Mouse (Mus musculus) gonadal fat pad, adult 2 months (tissue): ENCODE measurements around the gene Nmb. TPM values are rescaled to one million over a fixed set of nuclear protein-coding genes. Genes with fewer than 3 reads are reported as not detected.

ENCODE experiments used
- DNase-seq: peaks from one replicate; pipeline ENCODE4 v3.0.0-alpha.2; 2012; ENCODE audit warnings: low read depth
- polyA plus RNA-seq: library from polyadenylated mRNA; depleted of rRNA; stranded (reverse); fragments of >200 nt; gene quantifications from 2 replicates; pipeline ENCODE4 v1.2.3, GENCODE M21; 2012

The Nmb gene
- polyA plus RNA-seq, 1 experiment: 12.2 TPM

DNA sequence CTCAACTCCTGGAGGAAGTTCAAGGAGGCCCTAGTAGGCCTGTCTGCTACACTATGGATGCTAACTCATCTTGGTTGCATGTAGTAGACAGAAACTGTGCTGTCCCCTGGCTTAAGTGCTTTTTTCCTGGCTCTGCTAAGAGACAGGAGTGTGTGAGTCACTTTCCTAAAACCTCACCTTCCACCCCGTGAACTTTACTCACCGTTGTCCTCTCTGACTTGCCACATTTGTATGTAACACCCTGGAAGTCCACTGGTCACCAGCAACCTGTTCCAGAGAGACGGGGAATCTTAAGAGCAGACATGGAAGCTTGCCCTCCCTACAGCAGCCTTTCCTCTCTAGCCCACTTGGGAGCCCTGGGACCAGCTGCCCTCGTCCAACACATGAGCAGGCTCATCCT lies 7.2 kb downstream of the Nmb start:
- DNase-seq: no peak

- DNase-seq: no peak
These were observed 7.7 kb downstream of the Nmb start for GRCm38 (mm10) chr7:80897134-80897533.

GRCm38 (mm10) chr7:80894815-80895519 lies 9.9 kb downstream of the Nmb start:
- no peak for DNase-seq

- no peak for DNase-seq
These were observed 10.7 kb downstream of the Nmb start for GRCm38 (mm10) chr7:80894196-80894595.

DNA sequence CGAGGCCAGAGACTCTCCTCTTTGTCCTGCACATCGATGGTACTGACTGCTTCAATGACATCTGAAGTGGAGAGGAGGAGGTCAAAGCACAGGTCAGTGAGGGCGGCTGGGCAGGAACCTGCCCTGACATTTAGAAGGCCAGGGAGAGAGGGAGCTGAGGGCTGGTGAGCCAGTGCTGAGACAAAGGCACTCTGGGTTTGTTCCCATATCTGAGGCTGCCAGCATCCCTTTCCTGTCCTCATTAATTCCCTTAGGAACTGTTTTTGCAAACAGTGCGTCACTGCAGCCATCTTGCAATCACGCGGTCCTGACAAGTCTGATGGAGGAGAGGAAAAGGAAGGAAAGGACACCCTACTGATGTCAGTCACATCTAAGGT lies 11.1 kb downstream of the Nmb start:
- DNase-seq: no peak

GRCm38 (mm10) chr7:80893086-80893752 lies 11.7 kb downstream of the Nmb start:
- DNase-seq: no peak

DNA sequence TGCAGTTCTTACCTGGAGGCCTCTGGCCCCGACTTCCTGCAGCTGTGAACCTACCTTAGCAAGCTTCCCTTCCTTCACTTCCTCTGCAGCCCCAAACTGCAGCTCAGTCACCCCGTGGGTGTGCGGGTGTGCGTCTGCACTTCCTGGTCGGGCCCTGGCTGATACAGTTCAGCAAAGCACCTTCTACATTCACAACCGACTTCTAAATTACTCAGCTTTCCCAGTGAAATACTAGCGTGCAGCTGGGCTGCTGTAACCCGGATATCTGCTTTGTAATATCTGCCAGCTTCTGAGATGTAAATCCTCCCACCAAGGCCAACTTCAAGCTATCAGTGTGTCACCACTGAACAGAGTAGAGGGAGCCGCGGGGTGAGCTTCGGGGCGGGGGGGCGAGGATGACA lies 15.0 kb downstream of the Nmb start:
- no peak for DNase-seq

GRCm38 (mm10) chr7:80889021-80889511 lies 15.8 kb downstream of the Nmb start:
- no peak for DNase-seq

DNA sequence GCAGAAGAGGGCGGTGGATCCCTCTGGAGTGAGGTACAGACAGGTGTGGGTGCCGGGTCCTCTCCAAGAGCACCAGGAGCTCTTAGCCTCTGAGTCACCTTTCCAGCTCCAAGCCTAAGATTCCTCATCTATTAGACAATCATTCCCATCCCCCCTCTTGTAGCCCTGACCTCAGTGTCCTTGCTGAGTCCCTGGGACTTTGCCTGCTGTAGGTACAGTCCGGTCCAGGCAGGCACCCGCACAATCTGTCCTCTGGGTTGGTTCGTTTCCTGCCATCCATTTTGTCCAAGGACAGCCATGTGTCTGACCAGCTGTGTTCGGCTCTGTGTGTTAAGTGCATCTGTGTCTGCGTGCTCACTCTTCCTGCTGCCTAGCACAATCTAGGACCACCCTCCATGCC lies 16.3 kb downstream of the Nmb start:
- DNase-seq: no peak

GRCm38 (mm10) chr7:80885666-80886065 lies 19.2 kb downstream of the Nmb start:
- DNase-seq: no peak

DNA sequence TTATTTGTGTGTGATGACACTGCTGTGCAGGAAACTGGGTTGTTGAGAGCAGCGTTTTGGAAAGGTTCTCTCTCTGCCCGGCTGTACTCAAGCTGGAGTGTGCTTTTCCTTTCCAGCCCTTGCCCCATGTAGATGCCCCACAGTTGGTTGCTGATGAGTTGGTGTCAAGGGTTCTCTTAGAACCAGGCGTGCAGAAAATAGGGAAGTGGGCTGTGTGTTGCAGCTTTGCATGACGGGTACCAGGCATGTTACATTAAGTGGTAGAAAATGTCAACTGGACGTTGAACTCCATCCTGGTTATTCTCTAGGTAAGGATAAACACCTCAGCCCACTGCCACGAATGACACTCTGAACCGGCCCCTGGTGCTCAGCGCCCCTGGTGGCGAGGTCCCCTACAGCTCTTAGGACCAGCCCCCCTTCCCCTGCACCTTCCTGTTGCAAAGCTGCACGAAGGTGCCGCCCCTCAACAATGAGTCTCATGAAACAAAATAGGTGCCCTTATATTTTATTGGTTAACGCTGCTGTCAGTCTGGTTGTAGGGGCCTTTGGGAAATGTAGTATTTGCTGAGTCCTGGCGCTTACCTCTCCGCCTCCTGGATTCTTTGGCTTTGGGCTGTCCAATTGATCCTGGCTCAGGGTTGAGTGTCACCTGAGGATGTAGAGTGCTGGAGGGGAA lies 21.9 kb downstream of the Nmb start:
- DNase-seq: no peak

- DNase-seq: no peak
These were observed 29.1 kb downstream of the Nmb start for GRCm38 (mm10) chr7:80875727-80876126.

DNA sequence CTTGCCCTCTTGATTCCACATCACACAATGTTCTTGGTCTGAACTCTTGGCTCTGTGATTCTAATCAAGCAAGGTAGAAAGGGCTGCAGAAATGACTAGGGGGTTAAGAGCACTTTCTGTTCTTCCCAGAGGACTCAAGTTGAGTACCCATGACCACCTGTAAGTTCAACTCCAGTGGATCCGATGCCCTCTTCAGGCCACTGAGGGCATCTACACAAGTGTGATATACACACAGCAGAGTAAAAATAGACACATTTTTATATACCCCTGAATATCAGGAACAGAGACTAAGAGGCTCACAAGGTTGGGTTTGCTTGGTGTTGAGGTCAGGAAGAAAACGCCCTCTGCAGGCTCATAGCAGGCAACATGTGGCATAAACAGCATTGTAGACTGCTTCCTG lies 31.2 kb downstream of the Nmb start:
- no peak for DNase-seq

GRCm38 (mm10) chr7:80873038-80873437 lies 31.8 kb downstream of the Nmb start:
- no peak for DNase-seq

- no peak for DNase-seq
These were observed 36.2 kb downstream of the Nmb start for GRCm38 (mm10) chr7:80868686-80869085.

DNA sequence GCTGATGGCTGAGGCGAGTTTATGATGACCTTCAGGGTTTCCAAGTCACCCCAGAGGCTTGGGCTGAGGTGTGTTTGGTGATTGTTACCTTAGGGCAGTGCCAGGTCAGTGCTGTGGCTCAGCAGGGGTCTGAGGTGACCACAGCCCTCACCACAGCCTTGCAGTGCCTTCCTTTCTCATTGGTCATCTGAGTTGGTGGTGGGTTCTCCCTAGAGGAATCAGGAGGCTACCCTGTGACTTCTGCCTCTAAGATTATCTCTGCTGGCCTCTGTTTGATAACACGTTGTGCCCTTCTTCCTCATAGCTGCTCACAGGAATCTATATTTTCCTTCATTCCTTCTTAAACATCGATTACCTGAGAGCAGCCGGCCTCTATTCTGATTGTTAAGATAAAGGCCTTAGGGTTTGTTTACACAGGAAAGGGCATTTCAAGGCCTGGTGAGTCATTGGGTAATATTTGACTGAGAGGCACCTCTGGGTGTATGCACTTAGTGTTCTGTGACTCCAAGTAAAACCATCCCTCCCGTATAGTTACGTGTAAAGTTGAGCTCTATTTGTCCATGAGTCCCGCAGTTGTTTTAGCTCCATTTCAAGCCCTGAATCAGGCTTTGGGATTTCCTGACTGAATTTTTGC lies 38.2 kb downstream of the Nmb start:
- no peak for DNase-seq

DNA sequence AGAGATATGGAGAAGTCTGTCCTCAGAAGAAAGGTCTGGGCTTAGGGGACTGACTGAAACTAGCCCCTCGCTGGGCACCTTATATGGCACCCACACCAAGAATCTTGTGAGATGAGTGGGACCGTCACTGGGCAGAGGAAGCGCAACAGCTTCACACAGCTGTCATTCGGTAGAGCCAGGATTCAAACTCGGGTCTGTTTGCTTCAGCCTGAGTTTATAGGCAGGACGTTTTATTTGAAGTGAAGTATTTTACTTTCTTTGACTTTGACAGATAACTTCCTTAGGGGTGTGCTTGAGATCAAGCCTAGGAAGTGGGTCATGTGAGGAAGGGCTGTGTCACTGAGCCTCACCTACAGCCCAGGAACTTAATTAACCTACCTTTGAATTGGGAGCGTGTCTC lies 39.4 kb downstream of the Nmb start:
- no peak for DNase-seq

DNA sequence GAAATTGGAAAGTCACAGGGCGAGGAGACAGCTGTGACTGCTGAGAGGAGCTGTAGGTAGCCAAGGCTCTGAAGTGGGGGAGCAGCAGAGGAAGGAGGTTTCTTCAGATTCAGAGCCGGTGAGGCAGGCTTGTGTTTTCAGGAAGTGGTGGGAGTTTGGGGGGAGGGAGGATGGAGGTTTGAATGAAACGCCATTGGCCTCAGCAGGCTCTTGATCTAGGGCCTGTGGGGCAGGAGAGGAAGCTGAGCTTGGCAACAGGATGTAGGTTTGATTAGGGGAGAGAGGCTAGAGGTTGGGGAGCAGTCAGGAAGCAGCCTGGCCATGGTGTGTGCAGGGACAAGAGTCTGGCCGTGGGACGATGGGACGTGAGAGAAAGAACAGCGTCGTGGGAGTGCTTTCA lies 40.0 kb downstream of the Nmb start:
- no peak for DNase-seq

GRCm38 (mm10) chr7:80864151-80864550 lies 40.7 kb downstream of the Nmb start:
- DNase-seq: no peak

GRCm38 (mm10) chr7:80863520-80863919 lies 41.4 kb downstream of the Nmb start:
- DNase-seq: no peak

DNA sequence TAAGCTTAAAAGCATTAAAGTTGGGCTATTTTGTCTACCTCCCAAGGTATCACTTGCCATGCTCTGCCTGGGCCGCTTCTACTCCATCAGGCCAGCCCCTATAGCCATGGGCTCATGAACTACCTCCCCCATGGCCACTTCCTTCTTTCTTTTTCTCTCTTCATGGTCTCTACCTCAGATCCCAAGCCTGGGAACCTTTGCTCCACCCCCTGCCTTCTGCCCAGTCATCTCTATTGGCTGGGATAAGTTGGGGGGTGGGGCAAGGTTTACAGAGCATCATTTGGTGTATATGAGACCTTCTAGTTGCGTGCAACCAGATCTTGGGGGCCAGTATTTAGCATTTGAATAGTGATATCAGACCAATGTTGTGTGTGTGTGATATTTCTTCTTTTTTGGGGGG lies 42.4 kb downstream of the Nmb start:
- no peak for DNase-seq

- peak; percentile 59 for DNase-seq
These were observed 44.1 kb downstream of the Nmb start, which contains the start of gene Zscan2 for GRCm38 (mm10) chr7:80860729-80861274. Gene Zscan2 (plus strand): TSS chr7:80860920.
